Mouse (Mus musculus): ENCODE measurements around the gene Mlh1. TPM values are rescaled to one million over a fixed set of nuclear protein-coding genes. Genes with fewer than 3 reads are reported as not detected.
A peak's percentile ranks its signal among the peaks of the same experiment; 100 is the strongest.

The Mlh1 gene
- polyA plus RNA-seq, 1 experiment from 2014 or later: 56.4 TPM

DNA sequence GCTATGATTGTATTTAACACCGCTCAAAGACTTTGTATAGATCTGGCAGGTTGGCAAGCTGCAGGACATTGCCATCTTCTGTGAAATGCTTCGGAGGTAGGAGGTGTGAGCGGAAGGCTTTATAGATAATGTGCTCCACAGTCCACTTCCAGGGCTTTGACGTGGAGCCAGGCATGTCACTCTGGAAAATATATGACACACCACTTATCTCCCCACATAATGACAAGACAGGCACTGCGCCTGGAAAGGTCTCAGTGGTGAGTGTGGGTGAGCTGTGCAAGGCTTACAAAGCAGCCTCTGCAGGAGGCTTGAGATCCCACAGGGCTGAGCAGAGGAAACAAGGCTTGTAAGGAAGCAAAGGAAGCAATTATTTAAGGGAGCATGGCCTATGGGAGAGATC lies 43.1 kb downstream of the Mlh1 start:
- Histone ChIP-seq H3K9ac (replicated peaks; ENCODE audit: low read length) (no peak overlapping the region), H3K9me3 (replicated peaks; ENCODE audit: control insufficient read depth, low read length) (no peaks in the 10 kb centered on the region), H3K36me3 (replicated peaks; ENCODE audit: control insufficient read depth, insufficient read depth, low read depth, low read length) (no peaks in the 10 kb centered on the region), H3K27me3 (ENCODE audit: control insufficient read depth, insufficient read depth, low read length) (no peaks in the 10 kb centered on the region), H3K27ac (replicated peaks; ENCODE audit: low read depth, low read length) (no peak overlapping the region), H3K4me1 (ENCODE audit: control insufficient read depth, insufficient read depth, low read length) (no peaks in the 10 kb centered on the region), H3K4me2 (ENCODE audit: low read depth, low read length) (no peak overlapping the region), H3K4me3 (ENCODE audit: low read depth, low read length) (no peak overlapping the region)
- ATAC-seq (replicated peaks; ENCODE audit: insufficient number of reproducible peaks, low FRiP score, low TSS enrichment, low read depth): no peak
- DNase-seq (ENCODE audit: low spot score): no peak
- 89% methylated on average over 5 of the region's 5 CpGs for WGBS

DNA sequence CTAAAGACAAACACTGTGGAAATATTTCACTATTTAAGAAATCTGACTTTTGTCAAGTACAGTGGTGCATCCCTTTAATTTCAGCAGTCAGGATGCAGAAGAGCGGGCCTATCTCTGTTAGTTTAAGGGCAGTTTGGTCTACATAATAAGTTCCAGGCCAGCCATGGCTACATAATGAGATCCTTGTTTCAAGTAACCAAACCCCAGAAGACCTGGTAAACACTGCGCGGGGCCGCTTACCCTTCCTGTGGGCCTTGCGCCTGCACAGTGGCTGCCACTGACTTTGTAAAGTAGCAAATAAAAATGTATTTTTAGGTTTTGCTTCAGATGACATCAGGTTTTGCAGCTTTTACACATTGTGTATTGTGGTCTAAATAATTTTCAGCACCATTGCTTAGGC lies 48.2 kb downstream of the Mlh1 start:
- DNase-seq (ENCODE audit: low spot score) (peak; percentile 69), ATAC-seq (replicated peaks; ENCODE audit: insufficient number of reproducible peaks, low FRiP score, low TSS enrichment, low read depth) (no peak; the same call in 1 of the 2 replicates)
- H3K9ac ChIP-seq (replicated peaks; ENCODE audit: low read length): no peak overlapping the region
- no peaks in the 10 kb centered on the region for H3K4me1 ChIP-seq (ENCODE audit: control insufficient read depth, insufficient read depth, low read length)
- no peak overlapping the region for H3K4me3 ChIP-seq (ENCODE audit: low read depth, low read length)
- no peak overlapping the region for H3K4me2 ChIP-seq (ENCODE audit: low read depth, low read length)
- no peaks in the 10 kb centered on the region for H3K27me3 ChIP-seq (ENCODE audit: control insufficient read depth, insufficient read depth, low read length)
- no peaks in the 10 kb centered on the region; the same call in 1 of the 2 replicates for H3K36me3 ChIP-seq (replicated peaks; ENCODE audit: control insufficient read depth, insufficient read depth, low read depth, low read length)
- 47% methylated on average over 5 of the region's 5 CpGs for WGBS
- H3K9me3 ChIP-seq (replicated peaks; ENCODE audit: control insufficient read depth, low read length): no peaks in the 10 kb centered on the region
- H3K27ac ChIP-seq (replicated peaks; ENCODE audit: low read depth, low read length): no peak overlapping the region

DNA sequence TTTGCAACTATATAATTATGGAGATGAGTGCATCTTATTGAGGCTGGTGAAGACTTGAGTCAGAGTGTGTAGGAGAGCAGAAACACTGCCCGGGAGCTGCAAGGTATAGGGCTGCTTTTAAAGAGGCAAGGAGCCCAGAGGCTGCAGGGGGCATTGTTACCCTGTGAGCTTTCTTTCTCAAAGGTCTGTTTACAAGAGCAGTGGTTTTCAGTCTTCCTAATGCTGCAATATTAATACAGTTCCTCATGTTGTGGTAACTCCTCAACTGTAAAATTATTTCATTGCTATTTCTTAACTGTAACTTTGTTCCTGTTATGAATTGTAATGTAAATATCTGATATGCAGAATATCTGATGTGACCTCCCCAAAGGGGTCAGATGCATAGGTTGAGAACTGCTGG lies 50.0 kb downstream of the Mlh1 start:
- H3K4me1 ChIP-seq (ENCODE audit: control insufficient read depth, insufficient read depth, low read length): no peaks in the 10 kb centered on the region
- DNase-seq (ENCODE audit: low spot score) (no peak), ATAC-seq (replicated peaks; ENCODE audit: insufficient number of reproducible peaks, low FRiP score, low TSS enrichment, low read depth) (no peak)
- H3K9me3 ChIP-seq (replicated peaks; ENCODE audit: control insufficient read depth, low read length): no peaks in the 10 kb centered on the region
- H3K27me3 ChIP-seq (ENCODE audit: control insufficient read depth, insufficient read depth, low read length): no peaks in the 10 kb centered on the region
- H3K4me2 ChIP-seq (ENCODE audit: low read depth, low read length): no peak overlapping the region
- H3K36me3 ChIP-seq (replicated peaks; ENCODE audit: control insufficient read depth, insufficient read depth, low read depth, low read length): no peaks in the 10 kb centered on the region; the same call in 1 of the 2 replicates
- WGBS: 91% methylated on average over 1 of the region's 1 CpGs
- no peak overlapping the region for H3K9ac ChIP-seq (replicated peaks; ENCODE audit: low read length)
- H3K27ac ChIP-seq (replicated peaks; ENCODE audit: low read depth, low read length): no peak overlapping the region
- no peak overlapping the region for H3K4me3 ChIP-seq (ENCODE audit: low read depth, low read length)

- WGBS: 88% methylated on average over 5 of the region's 5 CpGs
Measured at GRCm38 (mm10) chr9:111220551-111221080, 51.0 kb downstream of the Mlh1 start.

GRCm38 (mm10) chr9:111216424-111216823 lies 55.2 kb downstream of the Mlh1 start:
- no peaks in the 10 kb centered on the region for H3K9me3 ChIP-seq (replicated peaks; ENCODE audit: control insufficient read depth, low read length)
- H3K4me1 ChIP-seq (ENCODE audit: control insufficient read depth, insufficient read depth, low read length): no peaks in the 10 kb centered on the region
- no peak overlapping the region for H3K9ac ChIP-seq (replicated peaks; ENCODE audit: low read length)
- no peak overlapping the region for H3K4me3 ChIP-seq (ENCODE audit: low read depth, low read length)
- H3K36me3 ChIP-seq (replicated peaks; ENCODE audit: control insufficient read depth, insufficient read depth, low read depth, low read length): no peaks in the 10 kb centered on the region
- no peaks in the 10 kb centered on the region for H3K27me3 ChIP-seq (ENCODE audit: control insufficient read depth, insufficient read depth, low read length)
- no peak for ATAC-seq (replicated peaks; ENCODE audit: insufficient number of reproducible peaks, low FRiP score, low TSS enrichment, low read depth)
- H3K27ac ChIP-seq (replicated peaks; ENCODE audit: low read depth, low read length): no peak overlapping the region
- DNase-seq (ENCODE audit: low spot score): no peak
- no peak overlapping the region for H3K4me2 ChIP-seq (ENCODE audit: low read depth, low read length)

More at GRCm38 (mm10) chr9:111220551-111221080, 51.0 kb downstream of the Mlh1 start:
- no peaks in the 10 kb centered on the region for H3K9me3 ChIP-seq (replicated peaks; ENCODE audit: control insufficient read depth, low read length)
- no peaks in the 10 kb centered on the region; the same call in 1 of the 2 replicates for H3K36me3 ChIP-seq (replicated peaks; ENCODE audit: control insufficient read depth, insufficient read depth, low read depth, low read length)
- DNase-seq (ENCODE audit: low spot score): no peak
- no peak for ATAC-seq (replicated peaks; ENCODE audit: insufficient number of reproducible peaks, low FRiP score, low TSS enrichment, low read depth)
- no peak overlapping the region for H3K4me3 ChIP-seq (ENCODE audit: low read depth, low read length)
- H3K27me3 ChIP-seq (ENCODE audit: control insufficient read depth, insufficient read depth, low read length): no peaks in the 10 kb centered on the region
- no peak overlapping the region for H3K4me2 ChIP-seq (ENCODE audit: low read depth, low read length)
- H3K4me1 ChIP-seq (ENCODE audit: control insufficient read depth, insufficient read depth, low read length): no peaks in the 10 kb centered on the region
- H3K9ac ChIP-seq (replicated peaks; ENCODE audit: low read length): no peak overlapping the region
- no peak overlapping the region for H3K27ac ChIP-seq (replicated peaks; ENCODE audit: low read depth, low read length)

DNA sequence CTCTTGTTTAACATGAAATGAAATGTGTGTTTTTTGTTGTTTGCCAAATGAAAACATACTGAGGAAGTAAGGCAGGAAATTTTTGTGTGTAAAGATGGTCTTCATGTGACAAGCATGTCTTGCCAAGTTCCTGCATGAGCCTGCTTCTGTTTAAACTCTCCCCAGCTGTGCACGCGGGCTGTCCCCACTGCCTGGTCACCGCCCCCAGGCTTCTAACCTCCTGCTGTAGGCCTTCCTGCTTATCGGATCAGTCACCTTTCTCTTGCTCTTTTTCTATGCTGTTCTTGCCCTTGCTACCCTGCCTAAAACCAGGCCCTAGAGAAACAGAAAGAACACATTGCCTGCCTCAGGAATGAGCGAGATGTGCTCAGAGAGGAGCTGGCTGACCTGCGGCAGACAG lies 58.1 kb downstream of the Mlh1 start:
- Histone ChIP-seq H3K4me2 (ENCODE audit: low read depth, low read length) (no peak overlapping the region), H3K9me3 (replicated peaks; ENCODE audit: control insufficient read depth, low read length) (no peaks in the 10 kb centered on the region), H3K27ac (replicated peaks; ENCODE audit: low read depth, low read length) (no peak overlapping the region), H3K27me3 (ENCODE audit: control insufficient read depth, insufficient read depth, low read length) (no peaks in the 10 kb centered on the region), H3K4me3 (ENCODE audit: low read depth, low read length) (no peak overlapping the region), H3K36me3 (replicated peaks; ENCODE audit: control insufficient read depth, insufficient read depth, low read depth, low read length) (no peaks in the 10 kb centered on the region), H3K9ac (replicated peaks; ENCODE audit: low read length) (no peak overlapping the region), H3K4me1 (ENCODE audit: control insufficient read depth, insufficient read depth, low read length) (no peaks in the 10 kb centered on the region)
- DNase-seq (ENCODE audit: low spot score): no peak
- ATAC-seq (replicated peaks; ENCODE audit: insufficient number of reproducible peaks, low FRiP score, low TSS enrichment, low read depth): no peak
- WGBS: 48% methylated on average over 6 of the region's 6 CpGs

- no peaks in the 10 kb centered on the region for H3K27me3 ChIP-seq (ENCODE audit: control insufficient read depth, insufficient read depth, low read length)
- DNase-seq (ENCODE audit: low spot score) (no peak), ATAC-seq (replicated peaks; ENCODE audit: insufficient number of reproducible peaks, low FRiP score, low TSS enrichment, low read depth) (no peak)
- no peak overlapping the region for H3K4me3 ChIP-seq (ENCODE audit: low read depth, low read length)
- no peaks in the 10 kb centered on the region for H3K9me3 ChIP-seq (replicated peaks; ENCODE audit: control insufficient read depth, low read length)
- H3K4me2 ChIP-seq (ENCODE audit: low read depth, low read length): no peak overlapping the region
- 83% methylated on average over 10 of the region's 10 CpGs for WGBS
- no peaks in the 10 kb centered on the region for H3K36me3 ChIP-seq (replicated peaks; ENCODE audit: control insufficient read depth, insufficient read depth, low read depth, low read length)
- no peak overlapping the region for H3K27ac ChIP-seq (replicated peaks; ENCODE audit: low read depth, low read length)
- no peak overlapping the region for H3K9ac ChIP-seq (replicated peaks; ENCODE audit: low read length)
- no peaks in the 10 kb centered on the region for H3K4me1 ChIP-seq (ENCODE audit: control insufficient read depth, insufficient read depth, low read length)
Measured at GRCm38 (mm10) chr9:111211122-111212041, 60.2 kb downstream of the Mlh1 start.

GRCm38 (mm10) chr9:111210412-111210811 lies 61.2 kb downstream of the Mlh1 start:
- H3K27me3 ChIP-seq (ENCODE audit: control insufficient read depth, insufficient read depth, low read length): no peaks in the 10 kb centered on the region
- DNase-seq (ENCODE audit: low spot score) (no peak), ATAC-seq (replicated peaks; ENCODE audit: insufficient number of reproducible peaks, low FRiP score, low TSS enrichment, low read depth) (no peak)
- H3K9ac ChIP-seq (replicated peaks; ENCODE audit: low read length): no peak overlapping the region
- no peak overlapping the region for H3K4me2 ChIP-seq (ENCODE audit: low read depth, low read length)
- H3K27ac ChIP-seq (replicated peaks; ENCODE audit: low read depth, low read length): no peak overlapping the region
- no peak overlapping the region for H3K4me3 ChIP-seq (ENCODE audit: low read depth, low read length)
- H3K9me3 ChIP-seq (replicated peaks; ENCODE audit: control insufficient read depth, low read length): no peaks in the 10 kb centered on the region
- no peaks in the 10 kb centered on the region for H3K4me1 ChIP-seq (ENCODE audit: control insufficient read depth, insufficient read depth, low read length)
- H3K36me3 ChIP-seq (replicated peaks; ENCODE audit: control insufficient read depth, insufficient read depth, low read depth, low read length): no peaks in the 10 kb centered on the region
- WGBS: 87% methylated on average over 4 of the region's 4 CpGs

Data from embryonic facial prominence, embryonic 11.5 days (tissue).